Mouse (Mus musculus): ENCODE results near the gene Serpina12. TPM values are rescaled to one million over a fixed set of nuclear protein-coding genes. Genes with fewer than 3 reads are reported as not detected.

Gene Serpina12
- polyA plus RNA-seq, 1 experiment, result not detected

GRCm38 (mm10) chr12:104033752-104034151 lies 10.5 kb downstream of the Serpina12 start:
- Histone ChIP-seq H3K4me1 (ENCODE audit: control insufficient read depth) (no peaks in the 10 kb centered on the region), H3K36me3 (ENCODE audit: control insufficient read depth) (no peaks in the 10 kb centered on the region), H3K27me3 (ENCODE audit: control insufficient read depth) (no peaks in the 10 kb centered on the region), H3K9me3 (ENCODE audit: control insufficient read depth, low read length) (peaks cover 35% of the 10 kb centered on the region), H3K4me3 (replicated peaks) (no peak overlapping the region)
- TF ChIP-seq GATA1 (IDR thresholded peaks at IDR 0.05; ENCODE audit: low read length) (no peak), TAL1 (IDR thresholded peaks at IDR 0.05; ENCODE audit: low read length) (no peak)

- no peak for TF ChIP-seq TAL1 (IDR thresholded peaks at IDR 0.05; ENCODE audit: low read length)
- no peak for TF ChIP-seq GATA1 (IDR thresholded peaks at IDR 0.05; ENCODE audit: low read length)
- Histone ChIP-seq H3K4me1 (ENCODE audit: control insufficient read depth) (no peaks in the 10 kb centered on the region), H3K9me3 (ENCODE audit: control insufficient read depth, low read length) (peaks cover 17% of the 10 kb centered on the region), H3K27me3 (ENCODE audit: control insufficient read depth) (no peaks in the 10 kb centered on the region), H3K36me3 (ENCODE audit: control insufficient read depth) (no peaks in the 10 kb centered on the region), H3K4me3 (replicated peaks) (no peak overlapping the region)
Measured at GRCm38 (mm10) chr12:104029986-104030385, 14.3 kb downstream of the Serpina12 start.

GRCm38 (mm10) chr12:104015280-104015679 lies 29.0 kb downstream of the Serpina12 start:
- Histone ChIP-seq H3K4me3 (replicated peaks) (no peak overlapping the region), H3K36me3 (ENCODE audit: control insufficient read depth) (no peaks in the 10 kb centered on the region), H3K4me1 (ENCODE audit: control insufficient read depth) (no peaks in the 10 kb centered on the region), H3K9me3 (ENCODE audit: control insufficient read depth, low read length) (peaks cover 24% of the 10 kb centered on the region), H3K27me3 (ENCODE audit: control insufficient read depth) (no peaks in the 10 kb centered on the region)
- TF ChIP-seq TAL1 (IDR thresholded peaks at IDR 0.05; ENCODE audit: low read length) (no peak), GATA1 (IDR thresholded peaks at IDR 0.05; ENCODE audit: low read length) (no peak)

- H3K4me3 ChIP-seq (replicated peaks), result no peak within 1 kb of the TSS
- H3K4me1 ChIP-seq (ENCODE audit: control insufficient read depth), result no peaks in the 10 kb centered on the region
- no peaks in the 10 kb centered on the region for H3K36me3 ChIP-seq (ENCODE audit: control insufficient read depth)
- no peaks in the 10 kb centered on the region for H3K27me3 ChIP-seq (ENCODE audit: control insufficient read depth)
- H3K9me3 ChIP-seq (ENCODE audit: control insufficient read depth, low read length), result peaks cover 32% of the 10 kb centered on the region
- TF ChIP-seq TAL1 (IDR thresholded peaks at IDR 0.05; ENCODE audit: low read length) (no peak), GATA1 (IDR thresholded peaks at IDR 0.05; ENCODE audit: low read length) (no peak)
Measured at GRCm38 (mm10) chr12:104013620-104014019, 30.6 kb downstream of the Serpina12 start, which contains the start of gene Serpina9. Gene Serpina9, minus strand, starts transcription at chr12:104013755.

GRCm38 (mm10) chr12:104004689-104005088 lies 39.6 kb downstream of the Serpina12 start:
- TF ChIP-seq TAL1 (IDR thresholded peaks at IDR 0.05; ENCODE audit: low read length) (no peak), GATA1 (IDR thresholded peaks at IDR 0.05; ENCODE audit: low read length) (no peak)
- Histone ChIP-seq H3K4me1 (ENCODE audit: control insufficient read depth) (no peaks in the 10 kb centered on the region), H3K4me3 (replicated peaks) (no peak overlapping the region), H3K9me3 (ENCODE audit: control insufficient read depth, low read length) (peaks cover 40% of the 10 kb centered on the region), H3K27me3 (ENCODE audit: control insufficient read depth) (no peaks in the 10 kb centered on the region), H3K36me3 (ENCODE audit: control insufficient read depth) (no peaks in the 10 kb centered on the region)

- TF ChIP-seq TAL1 (IDR thresholded peaks at IDR 0.05; ENCODE audit: low read length) (no peak), GATA1 (IDR thresholded peaks at IDR 0.05; ENCODE audit: low read length) (no peak)
- no peaks in the 10 kb centered on the region for H3K4me1 ChIP-seq (ENCODE audit: control insufficient read depth)
- H3K9me3 ChIP-seq (ENCODE audit: control insufficient read depth, low read length), result peaks cover 30% of the 10 kb centered on the region
- no peaks in the 10 kb centered on the region for H3K27me3 ChIP-seq (ENCODE audit: control insufficient read depth)
- no peaks in the 10 kb centered on the region for H3K36me3 ChIP-seq (ENCODE audit: control insufficient read depth)
- no peak overlapping the region for H3K4me3 ChIP-seq (replicated peaks)
Measured at GRCm38 (mm10) chr12:104003238-104003612, 41.0 kb downstream of the Serpina12 start.

GRCm38 (mm10) chr12:104002569-104003237 lies 41.5 kb downstream of the Serpina12 start:
- Histone ChIP-seq H3K9me3 (ENCODE audit: control insufficient read depth, low read length) (peaks cover 30% of the 10 kb centered on the region), H3K4me1 (ENCODE audit: control insufficient read depth) (no peaks in the 10 kb centered on the region), H3K27me3 (ENCODE audit: control insufficient read depth) (no peaks in the 10 kb centered on the region), H3K36me3 (ENCODE audit: control insufficient read depth) (no peaks in the 10 kb centered on the region), H3K4me3 (replicated peaks) (no peak overlapping the region)
- TF ChIP-seq TAL1 (IDR thresholded peaks at IDR 0.05; ENCODE audit: low read length), result no peak
- no peak for TF ChIP-seq GATA1 (IDR thresholded peaks at IDR 0.05; ENCODE audit: low read length)

- H3K9me3 ChIP-seq (ENCODE audit: control insufficient read depth, low read length), result peaks cover 30% of the 10 kb centered on the region
- no peaks in the 10 kb centered on the region for H3K4me1 ChIP-seq (ENCODE audit: control insufficient read depth)
- H3K4me3 ChIP-seq (replicated peaks), result no peak overlapping the region
- no peaks in the 10 kb centered on the region for H3K36me3 ChIP-seq (ENCODE audit: control insufficient read depth)
- no peaks in the 10 kb centered on the region for H3K27me3 ChIP-seq (ENCODE audit: control insufficient read depth)
- TF ChIP-seq TAL1 (IDR thresholded peaks at IDR 0.05; ENCODE audit: low read length) (no peak), GATA1 (IDR thresholded peaks at IDR 0.05; ENCODE audit: low read length) (no peak)
Measured at GRCm38 (mm10) chr12:104000594-104000993, 43.6 kb downstream of the Serpina12 start.

GRCm38 (mm10) chr12:103999611-104000010 lies 44.6 kb downstream of the Serpina12 start:
- no peak for TF ChIP-seq GATA1 (IDR thresholded peaks at IDR 0.05; ENCODE audit: low read length)
- H3K36me3 ChIP-seq (ENCODE audit: control insufficient read depth), result no peaks in the 10 kb centered on the region
- H3K9me3 ChIP-seq (ENCODE audit: control insufficient read depth, low read length), result peaks cover 24% of the 10 kb centered on the region

GRCm38 (mm10) chr12:103996513-103996912 lies 47.7 kb downstream of the Serpina12 start:
- peaks cover 15% of the 10 kb centered on the region for H3K9me3 ChIP-seq (ENCODE audit: control insufficient read depth, low read length)

More at GRCm38 (mm10) chr12:103999611-104000010, 44.6 kb downstream of the Serpina12 start:
- no peaks in the 10 kb centered on the region for H3K4me1 ChIP-seq (ENCODE audit: control insufficient read depth)
- H3K27me3 ChIP-seq (ENCODE audit: control insufficient read depth), result no peaks in the 10 kb centered on the region
- no peak overlapping the region for H3K4me3 ChIP-seq (replicated peaks)

More at GRCm38 (mm10) chr12:103996513-103996912, 47.7 kb downstream of the Serpina12 start:
- no peaks in the 10 kb centered on the region for H3K4me1 ChIP-seq (ENCODE audit: control insufficient read depth)
- no peaks in the 10 kb centered on the region for H3K27me3 ChIP-seq (ENCODE audit: control insufficient read depth)
- no peak for TF ChIP-seq TAL1 (IDR thresholded peaks at IDR 0.05; ENCODE audit: low read length)
- TF ChIP-seq GATA1 (IDR thresholded peaks at IDR 0.05; ENCODE audit: low read length), result no peak
- H3K4me3 ChIP-seq (replicated peaks), result no peak overlapping the region
- H3K36me3 ChIP-seq (ENCODE audit: control insufficient read depth), result no peaks in the 10 kb centered on the region

Data from erythroblast, embryonic 14.5 days (primary cell).